Mouse (Mus musculus): Measurements from ENCODE around the gene Lrr1. TPM values are rescaled to one million over a fixed set of nuclear protein-coding genes. Genes with fewer than 3 reads are reported as not detected.
"Not testable (repeated sequence)": the region's sequence is repeated elsewhere in the genome, so short reads cannot be mapped to it uniquely, and the experiment has no call there.

The Lrr1 gene
- polyA plus RNA-seq, 1 experiment from 2014 or later = 5.1 TPM

GRCm38 (mm10) chr12:69166861-69167581 is 1.6 kb upstream of the Lrr1 start:
- not testable (repeated sequence) for H3K4me2 ChIP-seq; H3K4me3 ChIP-seq; H3K9me3 ChIP-seq; H3K9ac ChIP-seq; ATAC-seq (ENCODE audit: low read depth); H3K36me3 ChIP-seq; H3K27me3 ChIP-seq; H3K27ac ChIP-seq (replicated peaks)
- WGBS = 68% methylated on average over 8 of the region's 8 CpGs
- H3K4me1 ChIP-seq (replicated peaks) = peaks cover 13% of the 10 kb centered on the region

DNA sequence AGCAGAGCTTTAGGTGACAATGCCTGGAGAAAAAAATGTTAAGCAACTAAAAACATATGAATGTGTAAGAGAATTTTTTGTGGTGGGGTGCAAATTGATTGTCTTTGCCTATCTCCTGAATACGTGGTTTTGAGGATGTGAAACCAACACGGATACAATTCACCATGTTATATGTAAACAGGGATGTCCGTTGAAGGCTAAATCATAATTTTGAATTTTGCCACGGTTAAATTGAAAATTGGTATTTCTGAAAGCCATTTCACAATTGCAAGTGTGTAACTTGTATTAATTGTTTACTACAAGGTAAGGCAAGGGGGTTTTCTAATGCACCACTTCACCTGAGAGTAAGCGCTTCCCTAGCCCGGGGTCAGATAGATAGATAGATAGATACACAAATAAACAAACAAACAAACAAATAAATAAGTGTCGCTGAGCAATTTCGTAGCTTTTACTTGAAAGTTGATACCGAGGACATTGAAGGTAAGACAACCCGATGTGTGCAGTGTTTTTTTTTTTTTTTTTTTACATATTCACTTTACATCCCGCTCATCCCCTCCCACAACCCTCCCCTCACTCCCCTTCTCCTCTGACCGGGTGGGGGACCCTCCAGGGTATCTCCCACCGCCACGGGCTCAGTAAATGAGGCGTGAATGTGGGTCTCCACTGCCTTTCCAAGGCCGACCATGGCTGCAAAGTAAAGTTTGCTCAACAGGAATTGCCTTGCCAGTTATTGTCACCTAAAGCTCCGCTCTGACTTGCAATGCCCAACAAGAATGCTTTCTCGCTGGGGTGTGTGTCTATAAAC is 756 bp upstream of the Lrr1 start:
- H3K9ac ChIP-seq = peak overlapping the region; percentile 75
- H3K27me3 ChIP-seq = no peaks in the 10 kb centered on the region
- peak overlapping the region; percentile 64 for H3K4me3 ChIP-seq
- 10% methylated on average over 18 of the region's 18 CpGs for WGBS
- no peaks in the 10 kb centered on the region for H3K36me3 ChIP-seq
- peak; percentile 37; the same call in 1 of the 2 replicates for ATAC-seq (ENCODE audit: low read depth)
- peak overlapping the region; percentile 95 for H3K4me2 ChIP-seq
- H3K4me1 ChIP-seq (replicated peaks) = peaks cover 13% of the 10 kb centered on the region
- H3K27ac ChIP-seq (replicated peaks) = peak overlapping the region; percentile 63; the same call in 1 of the 2 replicates
- H3K9me3 ChIP-seq = no peaks in the 10 kb centered on the region

DNA sequence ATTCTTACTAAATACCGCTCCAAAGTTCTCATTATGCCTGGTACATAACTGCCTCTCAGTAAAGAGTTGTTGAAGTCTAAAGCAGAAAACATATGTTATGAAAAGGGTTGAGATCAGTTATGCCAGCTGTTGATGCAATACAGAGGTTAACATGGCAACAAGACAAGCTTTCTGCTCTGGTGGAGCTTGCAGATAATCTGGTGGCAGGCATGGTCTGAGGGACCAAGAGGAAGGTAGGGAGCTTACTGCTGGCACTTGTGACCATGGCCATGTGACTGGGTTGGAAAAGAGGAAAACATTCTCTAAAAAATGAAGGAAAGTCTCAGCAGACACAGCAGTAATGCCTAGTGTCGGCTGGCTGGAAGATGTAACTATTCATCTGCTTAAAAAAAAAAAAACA is 2.7 kb downstream of the Lrr1 start:
- 96% methylated on average over 2 of the region's 2 CpGs for WGBS
- H3K4me3 ChIP-seq = no peak overlapping the region
- no peak for ATAC-seq (ENCODE audit: low read depth)
- no peak overlapping the region for H3K4me2 ChIP-seq
- H3K9me3 ChIP-seq = no peaks in the 10 kb centered on the region
- no peak overlapping the region for H3K27ac ChIP-seq (replicated peaks)
- no peaks in the 10 kb centered on the region for H3K27me3 ChIP-seq
- H3K4me1 ChIP-seq (replicated peaks) = peaks cover 13% of the 10 kb centered on the region
- no peaks in the 10 kb centered on the region for H3K36me3 ChIP-seq
- no peak overlapping the region for H3K9ac ChIP-seq

- no peaks in the 10 kb centered on the region for H3K4me1 ChIP-seq (replicated peaks)
- no peak overlapping the region for H3K27ac ChIP-seq (replicated peaks)
- no peak overlapping the region for H3K9ac ChIP-seq
- WGBS = 94% methylated on average over 3 of the region's 3 CpGs
- H3K4me3 ChIP-seq = no peak overlapping the region
- H3K4me2 ChIP-seq = no peak overlapping the region
- no peak for ATAC-seq (ENCODE audit: low read depth)
- no peaks in the 10 kb centered on the region for H3K27me3 ChIP-seq
- H3K36me3 ChIP-seq = 0 out of 2 replicates have a peak, but pooled peaks cover 2% of the 10 kb centered on the region
- H3K9me3 ChIP-seq = no peaks in the 10 kb centered on the region
Measured at GRCm38 (mm10) chr12:69175975-69176374, 7.4 kb downstream of the Lrr1 start.

GRCm38 (mm10) chr12:69177526-69177925 is 8.9 kb downstream of the Lrr1 start:
- H3K27ac ChIP-seq (replicated peaks) = no peak overlapping the region

GRCm38 (mm10) chr12:69179371-69179770 is 10.8 kb downstream of the Lrr1 start:
- Histone ChIP-seq H3K36me3 (peaks cover 12% of the 10 kb centered on the region; the same call in 1 of the 2 replicates), H3K4me3 (no peak overlapping the region), H3K9me3 (no peaks in the 10 kb centered on the region), H3K4me1 (replicated peaks) (peaks cover 6% of the 10 kb centered on the region), H3K4me2 (no peak overlapping the region), H3K9ac (no peak overlapping the region), H3K27ac (replicated peaks) (no peak overlapping the region), H3K27me3 (no peaks in the 10 kb centered on the region)
- no peak for ATAC-seq (ENCODE audit: low read depth)
- WGBS = 77% methylated on average over 12 of the region's 12 CpGs

More at GRCm38 (mm10) chr12:69177526-69177925, 8.9 kb downstream of the Lrr1 start:
- H3K9ac ChIP-seq = no peak overlapping the region
- no peak overlapping the region for H3K4me2 ChIP-seq
- no peaks in the 10 kb centered on the region for H3K27me3 ChIP-seq
- H3K4me3 ChIP-seq = no peak overlapping the region
- H3K36me3 ChIP-seq = peaks cover 11% of the 10 kb centered on the region; the same call in 1 of the 2 replicates
- 69% methylated on average over 3 of the region's 3 CpGs for WGBS
- H3K4me1 ChIP-seq (replicated peaks) = no peaks in the 10 kb centered on the region; the same call in 1 of the 2 replicates
- no peaks in the 10 kb centered on the region for H3K9me3 ChIP-seq
- no peak for ATAC-seq (ENCODE audit: low read depth)

GRCm38 (mm10) chr12:69181800-69182199 is 13.2 kb downstream of the Lrr1 start:
- WGBS = 90% methylated on average over 4 of the region's 4 CpGs
- H3K9me3 ChIP-seq = no peaks in the 10 kb centered on the region
- H3K4me1 ChIP-seq (replicated peaks) = peaks cover 19% of the 10 kb centered on the region
- no peak overlapping the region for H3K4me3 ChIP-seq
- H3K9ac ChIP-seq = no peak overlapping the region
- no peak for ATAC-seq (ENCODE audit: low read depth)
- H3K4me2 ChIP-seq = no peak overlapping the region
- no peak overlapping the region for H3K27ac ChIP-seq (replicated peaks)
- no peaks in the 10 kb centered on the region for H3K27me3 ChIP-seq
- H3K36me3 ChIP-seq = peaks cover 12% of the 10 kb centered on the region; the same call in 1 of the 2 replicates

DNA sequence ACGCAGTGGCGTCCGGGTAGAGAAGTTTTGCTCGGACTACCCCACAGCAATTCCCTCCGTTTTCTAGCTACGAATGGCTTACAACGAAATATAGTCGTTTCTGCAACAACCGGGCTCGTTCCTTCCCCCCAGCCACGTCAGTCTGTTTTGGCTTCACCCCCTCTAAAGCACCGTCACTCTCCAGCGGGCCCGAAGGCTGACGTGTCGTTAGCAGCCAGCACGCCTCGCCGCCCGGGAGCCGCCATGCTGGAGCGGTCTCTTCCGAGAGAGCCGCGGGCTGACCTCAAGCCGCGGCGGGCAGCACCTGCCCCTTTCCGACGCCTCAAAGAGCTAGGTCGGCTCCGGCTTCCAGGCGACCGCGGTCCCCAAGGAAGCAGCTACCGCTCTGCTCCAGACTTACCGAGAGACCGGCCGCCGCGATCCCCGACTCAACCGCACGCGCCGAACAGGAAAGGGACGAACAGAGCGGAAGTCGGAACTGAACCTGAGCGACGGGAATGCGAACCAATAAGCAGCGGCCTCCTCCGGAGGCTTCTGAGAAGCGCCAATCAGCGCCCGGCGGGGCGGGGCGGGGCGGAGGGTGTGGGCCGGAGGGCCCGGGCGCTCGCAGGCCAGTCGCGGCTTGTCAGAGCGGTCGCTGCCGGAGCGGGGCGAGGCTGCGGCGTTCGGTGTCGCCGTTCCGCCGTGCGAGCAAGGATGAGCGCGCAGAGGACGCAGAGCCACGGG is 15.1 kb downstream of the Lrr1 start, which contains the start of the genes Rpl36al and Mgat2:
Gene Rpl36al, minus strand, starts transcription at position 501 of the 726 bp plus-strand sequence.
Gene Mgat2, plus strand, starts transcription at position 575 of the 726 bp plus-strand sequence.
- peak within 1 kb of the TSS; percentile 88 for H3K4me3 ChIP-seq
- ATAC-seq (ENCODE audit: low read depth) = peak; percentile 99
- under 1% methylated on average over 83 of the region's 84 CpGs for WGBS
- H3K27ac ChIP-seq (replicated peaks) = peak within 1 kb of the TSS; percentile 95
- peak within 1 kb of the TSS; percentile 91 for H3K9ac ChIP-seq
- peaks cover 31% of the 10 kb centered on the region for H3K4me1 ChIP-seq (replicated peaks)
- peak within 1 kb of the TSS; percentile 96 for H3K4me2 ChIP-seq
- no peaks in the 10 kb centered on the region for H3K27me3 ChIP-seq
- peaks cover 23% of the 10 kb centered on the region; the same call in 1 of the 2 replicates for H3K36me3 ChIP-seq
- no peaks in the 10 kb centered on the region for H3K9me3 ChIP-seq

DNA sequence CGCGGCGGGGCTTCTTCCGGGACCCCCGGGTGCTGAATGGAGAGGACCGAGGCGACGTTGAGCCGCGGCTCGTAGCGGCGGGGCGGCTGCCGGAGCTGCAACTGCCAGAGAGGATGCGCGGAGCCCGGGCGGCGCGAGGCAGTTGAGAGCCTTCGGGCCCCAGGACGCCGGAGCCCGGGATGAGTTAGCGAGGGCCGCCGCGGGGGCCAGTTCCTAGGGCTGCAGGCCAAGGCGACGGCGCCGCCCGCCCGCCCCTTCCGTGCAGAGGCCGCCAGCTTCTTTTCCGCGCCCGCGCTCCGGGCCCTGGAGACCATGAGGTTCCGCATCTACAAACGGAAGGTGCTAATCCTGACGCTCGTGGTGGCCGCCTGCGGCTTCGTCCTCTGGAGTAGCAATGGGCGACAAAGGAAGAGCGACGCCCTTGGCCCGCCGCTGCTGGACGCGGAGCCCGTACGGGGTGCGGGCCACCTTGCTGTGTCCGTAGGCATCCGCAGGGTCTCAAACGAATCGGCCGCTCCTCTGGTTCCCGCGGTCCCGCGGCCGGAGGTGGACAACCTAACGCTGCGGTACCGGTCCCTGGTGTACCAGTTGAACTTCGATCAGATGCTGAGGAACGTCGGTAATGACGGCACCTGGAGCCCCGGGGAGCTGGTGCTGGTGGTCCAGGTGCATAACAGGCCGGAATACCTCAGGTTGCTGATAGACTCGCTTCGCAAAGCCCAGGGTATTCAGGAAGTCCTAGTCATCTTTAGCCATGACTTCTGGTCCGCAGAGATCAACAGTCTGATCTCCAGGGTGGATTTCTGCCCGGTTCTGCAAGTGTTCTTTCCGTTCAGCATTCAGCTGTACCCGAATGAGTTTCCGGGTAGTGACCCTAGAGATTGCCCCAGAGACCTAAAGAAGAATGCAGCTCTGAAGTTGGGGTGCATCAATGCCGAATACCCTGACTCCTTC is 16.0 kb downstream of the Lrr1 start:
- peak overlapping the region; percentile 91 for H3K9ac ChIP-seq
- H3K9me3 ChIP-seq = no peaks in the 10 kb centered on the region
- peak overlapping the region; percentile 95 for H3K27ac ChIP-seq (replicated peaks)
- peaks cover 31% of the 10 kb centered on the region for H3K4me1 ChIP-seq (replicated peaks)
- H3K36me3 ChIP-seq = peaks cover 29% of the 10 kb centered on the region
- peak overlapping the region; percentile 96 for H3K4me2 ChIP-seq
- H3K27me3 ChIP-seq = no peaks in the 10 kb centered on the region
- ATAC-seq (ENCODE audit: low read depth) = peak; percentile 74
- 2% methylated on average over 62 of the region's 86 CpGs for WGBS
- peak overlapping the region; percentile 88 for H3K4me3 ChIP-seq

DNA sequence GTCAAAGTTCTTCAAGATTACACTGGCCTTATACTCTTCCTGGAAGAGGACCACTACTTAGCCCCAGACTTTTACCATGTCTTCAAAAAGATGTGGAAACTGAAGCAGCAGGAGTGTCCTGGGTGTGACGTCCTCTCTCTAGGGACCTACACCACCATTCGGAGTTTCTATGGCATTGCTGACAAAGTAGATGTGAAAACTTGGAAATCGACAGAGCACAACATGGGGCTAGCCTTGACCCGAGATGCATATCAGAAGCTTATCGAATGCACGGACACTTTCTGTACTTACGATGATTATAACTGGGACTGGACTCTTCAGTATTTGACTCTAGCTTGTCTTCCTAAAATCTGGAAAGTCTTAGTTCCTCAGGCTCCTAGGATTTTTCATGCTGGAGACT is 16.8 kb downstream of the Lrr1 start:
- no peak for ATAC-seq (ENCODE audit: low read depth)
- Histone ChIP-seq H3K27me3 (no peaks in the 10 kb centered on the region), H3K4me2 (peak overlapping the region; percentile 96), H3K36me3 (peaks cover 37% of the 10 kb centered on the region), H3K9ac (peak overlapping the region; percentile 91), H3K4me3 (peak overlapping the region; percentile 88), H3K9me3 (no peaks in the 10 kb centered on the region), H3K4me1 (replicated peaks) (peaks cover 31% of the 10 kb centered on the region), H3K27ac (replicated peaks) (no peak overlapping the region)
- 78% methylated on average over 7 of the region's 7 CpGs for WGBS
